Mouse (Mus musculus): ENCODE measurements at regions not wholly inside any gene's neighbourhood (a gene's known extent, or its start where the extent isn't known, plus 50 kb on each side); places are given as distances from the start of the nearest gene placed in this dataset.
"Not testable (repeated sequence)": the region's sequence is repeated elsewhere in the genome, so short reads cannot be mapped to it uniquely, and the experiment has no call there.

GRCm38 (mm10) chr15:37101419-37101818 lies 93.8 kb upstream of the Zfp706 start:
- no peak for DNase-seq (ENCODE audit: low read depth)

GRCm38 (mm10) chr15:37100767-37101288 lies 93.3 kb upstream of the Zfp706 start:
- DNase-seq (ENCODE audit: low read depth): no peak

- no peak for DNase-seq (ENCODE audit: low read depth)
Measured at GRCm38 (mm10) chr15:37099927-37100766, 92.6 kb upstream of the Zfp706 start.

- DNase-seq (ENCODE audit: low read depth): no peak
Measured at GRCm38 (mm10) chr15:37099176-37099575, 91.6 kb upstream of the Zfp706 start.

GRCm38 (mm10) chr15:37097426-37097825 lies 89.9 kb upstream of the Zfp706 start:
- no peak for DNase-seq (ENCODE audit: low read depth)

- DNase-seq (ENCODE audit: low read depth): not testable (repeated sequence)
Measured at GRCm38 (mm10) chr15:37091171-37091570, 83.6 kb upstream of the Zfp706 start.

- no peak for DNase-seq (ENCODE audit: low read depth)
Measured at GRCm38 (mm10) chr15:37083726-37084125, 76.2 kb upstream of the Zfp706 start.

- no peak for DNase-seq (ENCODE audit: low read depth)
Measured at GRCm38 (mm10) chr15:37081836-37082235, 74.3 kb upstream of the Zfp706 start.

GRCm38 (mm10) chr15:37080931-37081330 lies 73.4 kb upstream of the Zfp706 start:
- DNase-seq (ENCODE audit: low read depth): no peak

- DNase-seq (ENCODE audit: low read depth): no peak
Measured at GRCm38 (mm10) chr15:37080395-37080794, 72.8 kb upstream of the Zfp706 start.

- not testable (repeated sequence) for DNase-seq (ENCODE audit: low read depth)
Measured at GRCm38 (mm10) chr15:37074207-37074606, 66.6 kb upstream of the Zfp706 start.

GRCm38 (mm10) chr15:37072202-37072862 lies 64.8 kb upstream of the Zfp706 start:
- DNase-seq (ENCODE audit: low read depth): no peak

GRCm38 (mm10) chr15:37070188-37070587 lies 62.6 kb upstream of the Zfp706 start:
- DNase-seq (ENCODE audit: low read depth): no peak

GRCm38 (mm10) chr15:37067326-37067725 lies 59.8 kb upstream of the Zfp706 start:
- DNase-seq (ENCODE audit: low read depth): no peak

- DNase-seq (ENCODE audit: low read depth): no peak
Measured at GRCm38 (mm10) chr15:37065926-37066550, 58.5 kb upstream of the Zfp706 start.

- DNase-seq (ENCODE audit: low read depth): no peak
Measured at GRCm38 (mm10) chr15:37065408-37065807, 57.8 kb upstream of the Zfp706 start.

- DNase-seq (ENCODE audit: low read depth): peak; percentile 52
Measured at GRCm38 (mm10) chr15:37063781-37064383, 56.3 kb upstream of the Zfp706 start.

- no peak for DNase-seq (ENCODE audit: low read depth)
Measured at GRCm38 (mm10) chr15:37062585-37062984, 55.0 kb upstream of the Zfp706 start.

GRCm38 (mm10) chr15:37061501-37061900 lies 53.9 kb upstream of the Zfp706 start:
- no peak for DNase-seq (ENCODE audit: low read depth)

- DNase-seq (ENCODE audit: low read depth): no peak
Measured at GRCm38 (mm10) chr15:37060831-37061230, 53.3 kb upstream of the Zfp706 start.

All from gonadal fat pad, adult 2 months (tissue).